Mouse (Mus musculus): ENCODE measurements around the gene Asb17.

Asb17 gene

DNA sequence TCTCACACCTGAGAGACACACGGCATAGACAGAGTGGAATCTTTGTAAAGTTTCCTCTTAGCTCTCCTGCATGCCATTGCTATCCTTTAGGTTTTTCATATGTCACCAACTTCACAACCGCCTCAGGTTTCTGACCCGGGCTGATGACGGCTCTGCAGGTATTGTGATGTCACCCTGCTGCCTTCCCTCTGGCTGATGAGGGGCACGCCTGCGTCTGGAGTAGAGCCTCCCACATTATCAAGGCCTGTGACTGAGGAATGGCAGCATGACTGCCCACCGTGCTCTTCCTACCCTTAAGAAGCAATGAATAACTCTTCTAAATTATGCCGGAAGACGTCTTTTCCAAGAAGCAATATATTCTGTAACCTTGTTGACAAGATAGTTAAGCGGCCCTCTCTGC, at the start of gene Asb17:
TSS of gene Asb17 (plus strand) at position 180 of the 400 bp plus-strand sequence.
- DNase-seq, result peak; percentile 80

DNA sequence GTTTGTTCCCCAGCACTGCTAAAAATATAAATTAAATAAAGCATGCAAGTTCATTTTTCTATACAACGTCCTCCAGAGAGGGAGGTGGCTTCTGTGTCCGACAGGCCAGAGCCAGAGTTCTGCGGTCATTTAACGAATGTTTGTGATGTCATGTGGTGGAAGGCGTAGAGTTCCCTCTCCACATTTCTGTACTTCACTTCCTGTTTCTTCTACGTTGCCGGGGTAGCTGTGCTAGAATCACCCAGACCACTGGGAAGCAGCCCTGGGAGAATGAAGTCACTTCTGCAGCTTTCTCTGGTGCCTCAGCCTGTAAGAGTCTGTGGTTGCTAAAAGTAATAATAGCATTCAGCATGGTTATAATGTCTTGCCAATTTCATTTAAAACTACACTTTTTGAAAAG, 46.4 kb upstream of the Asb17 start:
- peak; percentile 86 for DNase-seq

DNA sequence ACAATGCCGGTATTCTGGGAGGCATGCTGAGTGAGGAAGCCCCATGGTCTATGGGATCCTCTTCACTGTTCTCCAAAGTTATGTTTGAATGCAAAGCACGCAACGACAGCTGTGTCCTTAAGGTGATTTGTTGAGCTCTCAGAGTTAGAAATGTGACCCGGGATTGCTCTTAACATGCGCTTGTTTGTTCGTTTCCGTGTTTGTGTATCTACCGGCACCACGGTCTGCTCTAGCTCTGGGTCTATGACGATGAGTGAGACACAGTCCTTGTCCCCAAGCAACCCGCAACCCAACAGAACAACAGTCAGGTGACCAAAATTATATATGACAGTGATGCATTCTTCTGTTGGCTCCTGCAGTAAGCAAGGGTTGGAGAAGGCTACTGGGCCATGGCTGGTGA, 44.4 kb upstream of the Asb17 start:
- peak; percentile 66 for DNase-seq

DNA sequence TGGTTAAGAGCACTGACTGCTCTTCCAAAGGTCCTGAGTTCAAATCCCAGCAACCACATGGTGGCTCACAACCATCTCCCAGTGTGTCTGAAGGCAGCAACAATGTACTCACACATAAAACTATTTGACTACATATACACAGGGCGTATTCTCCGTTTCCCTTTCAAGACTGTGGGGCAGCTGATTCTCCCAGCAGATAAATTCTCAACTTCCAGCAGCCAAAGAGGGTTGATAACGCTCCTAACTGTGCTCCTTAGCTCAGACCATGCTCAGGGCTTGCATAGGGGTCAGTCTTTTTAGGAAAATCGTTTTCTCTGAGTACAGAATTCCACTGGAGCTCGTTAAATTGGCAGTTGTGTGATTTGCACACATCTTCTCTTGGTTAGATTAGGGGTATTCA, 43.3 kb upstream of the Asb17 start:
- peak; percentile 58 for DNase-seq

DNA sequence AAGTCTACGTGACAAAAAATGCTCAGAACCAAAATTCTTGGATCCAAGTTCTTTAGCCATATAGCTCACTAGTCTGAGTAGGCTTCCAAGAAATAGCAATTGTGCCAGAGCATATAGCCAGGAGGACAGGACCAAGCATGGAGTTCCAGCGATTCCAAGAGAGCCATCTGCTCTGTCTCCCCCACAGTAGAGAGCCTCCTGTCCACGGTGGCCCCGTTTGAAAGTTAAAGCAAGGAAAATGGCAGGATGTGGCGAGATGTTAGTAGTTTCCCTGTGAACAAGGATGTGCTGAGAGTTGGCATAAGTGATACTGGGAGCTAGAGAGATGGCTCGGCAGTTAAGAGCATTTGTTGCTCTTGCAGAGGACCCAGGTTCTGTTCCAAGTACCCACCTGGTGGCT, 42.5 kb upstream of the Asb17 start:
- DNase-seq, result peak; percentile 70

DNA sequence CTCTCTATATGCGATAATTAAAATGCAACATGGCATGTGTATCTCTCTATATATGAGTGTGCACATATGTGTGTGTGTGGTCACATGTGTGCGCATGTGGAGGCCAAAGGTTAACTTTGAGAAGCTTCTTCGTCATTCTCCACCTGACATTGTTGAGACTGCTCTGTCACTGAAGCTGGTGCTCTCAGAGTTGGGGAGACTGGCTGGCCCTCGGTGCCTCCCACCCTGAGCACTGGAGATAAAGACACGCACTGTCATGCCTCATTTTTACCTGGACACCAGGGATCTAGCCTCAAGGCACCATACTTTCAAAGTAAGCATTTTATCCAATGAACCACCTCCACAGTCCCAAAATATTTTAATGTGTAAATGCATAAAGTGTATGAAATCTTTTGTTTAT, 41.4 kb upstream of the Asb17 start:
- DNase-seq, result peak; percentile 64

DNA sequence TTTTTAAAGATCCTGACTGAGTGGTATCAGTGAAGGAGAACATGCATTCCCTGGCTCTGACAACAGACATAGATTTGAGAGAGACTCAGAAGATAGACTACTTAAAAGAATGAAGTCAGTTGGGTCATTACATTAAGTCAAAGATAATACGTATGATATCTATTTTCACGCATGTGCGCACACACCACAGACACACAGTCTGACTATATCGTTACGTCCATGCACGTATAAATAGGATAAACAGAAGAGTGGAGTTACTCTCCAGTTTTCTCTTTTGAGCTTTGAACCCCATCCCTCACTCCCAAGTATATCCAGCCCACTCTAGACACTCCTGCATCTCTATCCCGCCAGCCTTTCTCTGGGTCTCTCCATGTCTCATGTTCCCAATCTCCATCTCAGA, 40.0 kb upstream of the Asb17 start:
- no peak for DNase-seq

DNA sequence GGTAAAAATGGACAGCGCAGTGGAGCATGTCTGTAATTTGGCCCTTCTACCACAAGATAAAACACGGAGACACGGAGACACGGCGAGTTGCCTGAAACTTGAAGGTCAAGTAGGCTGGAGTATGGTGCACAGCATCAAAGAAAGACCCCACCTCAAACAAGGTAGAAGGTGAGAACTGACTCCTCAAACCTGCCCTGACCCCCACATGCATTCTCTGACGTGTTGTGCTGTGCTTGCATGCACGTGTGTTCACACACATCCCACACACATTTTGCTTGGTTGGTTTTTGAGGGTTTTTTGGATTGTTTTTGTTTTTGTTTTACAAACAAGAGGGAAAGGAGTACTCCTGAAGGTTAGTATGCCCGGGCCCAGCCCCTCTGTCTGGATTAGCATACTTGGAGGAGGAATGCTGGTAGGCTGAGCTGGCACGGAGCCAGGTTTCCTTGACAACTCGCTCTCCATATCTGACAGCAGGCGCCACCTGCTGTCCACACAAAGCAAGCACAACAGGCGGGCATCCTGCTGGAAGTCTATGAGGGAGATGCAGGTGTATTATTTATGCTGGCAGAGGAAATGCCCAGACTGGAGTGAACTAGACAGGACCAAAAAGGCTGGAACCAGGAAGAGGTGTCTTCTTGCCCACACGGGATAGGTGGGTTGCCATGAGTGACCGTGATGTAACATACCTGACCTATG, 37.8 kb upstream of the Asb17 start:
- peak; percentile 96 for DNase-seq

DNA sequence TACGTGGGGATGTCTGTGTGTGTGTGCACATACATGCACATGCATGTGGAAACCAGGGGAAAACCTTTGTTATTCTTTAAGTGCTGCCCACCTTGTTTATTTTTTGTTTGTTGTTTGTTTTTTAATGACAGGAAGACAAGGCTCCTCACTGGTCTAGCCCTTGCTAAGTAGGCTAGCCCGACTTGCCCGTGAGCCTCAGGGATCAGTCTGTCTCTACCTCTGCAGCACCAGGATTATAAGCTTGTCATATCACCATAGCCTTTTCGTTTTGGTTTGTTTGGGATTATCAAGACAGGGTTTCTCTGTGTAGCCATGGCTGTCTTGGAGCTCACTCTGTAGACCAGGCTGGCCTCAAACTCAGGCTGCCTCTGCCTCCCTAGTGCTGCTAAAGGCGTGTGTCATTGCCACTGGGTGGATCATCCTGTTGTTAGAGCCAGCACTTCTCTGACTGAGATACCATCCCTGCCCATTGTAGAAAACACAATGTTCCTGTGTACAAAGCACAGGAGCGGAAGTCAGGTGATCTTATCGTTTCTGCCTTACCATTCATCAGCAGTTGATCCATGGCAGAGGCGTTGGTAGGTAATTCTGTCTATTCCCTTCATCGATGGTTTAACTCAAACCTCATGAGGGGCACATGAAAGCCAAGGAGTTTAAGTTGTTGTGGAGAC, 37.1 kb upstream of the Asb17 start:
- no peak for DNase-seq

DNA sequence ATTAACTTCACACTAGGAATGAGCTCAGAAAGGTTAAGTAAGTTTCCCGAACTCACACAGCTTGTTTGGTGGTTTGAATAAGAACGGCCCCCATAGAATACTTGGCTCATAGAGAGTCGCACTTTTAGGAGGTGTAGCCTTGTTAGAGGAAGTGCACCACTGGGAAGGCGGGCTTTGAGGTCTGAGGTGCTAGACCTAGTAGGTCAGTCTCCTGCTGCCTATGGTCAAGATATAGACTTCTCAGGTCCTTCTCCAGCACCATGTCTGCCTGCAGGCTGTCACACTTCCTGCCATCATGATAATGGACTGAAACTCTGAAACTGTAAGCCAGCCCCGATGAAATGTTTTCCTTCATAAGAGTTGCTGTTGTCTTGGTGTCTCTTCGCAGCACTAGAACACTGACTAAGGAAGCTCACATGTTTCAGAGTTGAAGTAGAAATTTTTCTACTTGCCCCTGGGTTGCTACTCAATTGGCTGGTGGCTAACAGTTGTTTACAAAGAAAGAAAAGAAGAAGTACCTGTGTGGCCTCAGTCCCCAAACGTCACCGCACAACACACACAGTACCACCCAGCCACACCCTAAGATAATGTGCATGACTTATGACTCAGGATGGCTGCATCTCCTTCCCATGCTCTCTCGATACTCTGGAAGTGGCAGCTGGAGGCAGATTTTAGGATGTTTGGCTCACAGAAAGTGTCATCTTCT, 36.4 kb upstream of the Asb17 start:
- DNase-seq, result no peak

DNA sequence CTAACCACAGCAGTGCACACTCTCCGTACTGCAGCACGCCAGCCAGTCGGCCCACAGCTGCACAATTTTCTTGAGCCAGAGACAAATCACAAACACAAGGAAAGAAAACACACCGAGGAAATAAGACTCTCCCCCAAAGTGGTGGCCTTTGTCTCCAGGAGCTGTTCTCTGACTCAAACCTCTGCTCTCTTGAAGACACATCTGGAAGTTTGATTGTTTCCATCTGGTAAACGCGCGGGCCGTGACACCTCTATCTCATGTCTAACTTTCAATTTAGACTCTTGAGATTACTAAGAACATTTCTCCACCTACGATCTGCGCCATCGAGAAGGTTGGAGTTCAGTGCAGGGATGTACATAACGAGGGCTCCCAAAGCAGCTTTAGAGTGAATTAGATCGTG, 35.6 kb upstream of the Asb17 start:
- no peak for DNase-seq

DNA sequence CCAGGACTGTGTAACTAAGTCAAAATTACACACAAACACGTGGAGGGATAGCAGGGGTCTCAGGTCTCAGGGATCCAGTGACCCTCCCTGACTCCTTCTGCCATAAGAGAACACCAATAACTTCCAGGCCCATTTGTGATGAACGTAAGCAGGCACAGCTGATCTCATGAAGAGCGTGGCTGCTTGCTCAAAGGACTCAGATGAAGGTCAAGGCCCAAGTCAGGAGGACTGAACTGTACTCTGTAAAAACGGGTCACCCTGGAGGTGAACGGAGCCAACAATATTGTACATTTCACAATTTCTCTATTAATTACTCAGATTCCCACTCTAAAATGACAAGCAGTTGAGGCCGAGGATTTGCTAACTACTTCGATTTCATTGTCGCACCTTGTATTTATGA, 30.0 kb upstream of the Asb17 start:
- DNase-seq, result no peak

DNA sequence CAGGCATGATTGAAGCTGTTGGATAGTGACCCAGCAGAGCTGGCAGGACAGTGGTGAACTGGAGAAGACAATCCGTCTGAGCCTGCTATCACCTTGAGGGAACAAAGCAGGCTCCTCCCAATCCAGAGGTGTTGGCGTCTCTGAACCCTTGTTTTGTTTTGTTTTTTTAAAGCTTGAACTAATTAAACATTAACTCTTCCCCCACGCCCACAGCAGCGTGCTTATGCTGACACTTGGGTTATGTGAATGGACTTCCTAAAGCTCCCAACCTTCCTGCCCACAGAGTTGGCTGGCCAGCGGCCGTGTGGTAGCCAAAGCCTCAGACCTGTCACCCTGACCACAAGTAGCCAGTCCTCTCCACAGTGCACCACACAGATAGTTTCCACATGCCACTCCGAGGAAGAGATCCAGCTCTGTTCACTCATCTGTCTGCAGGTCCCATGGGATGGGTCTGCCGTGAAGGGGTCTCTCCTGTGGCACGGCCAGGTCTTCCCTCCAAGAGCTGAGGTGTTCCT, 26.6 kb upstream of the Asb17 start:
- no peak for DNase-seq

DNA sequence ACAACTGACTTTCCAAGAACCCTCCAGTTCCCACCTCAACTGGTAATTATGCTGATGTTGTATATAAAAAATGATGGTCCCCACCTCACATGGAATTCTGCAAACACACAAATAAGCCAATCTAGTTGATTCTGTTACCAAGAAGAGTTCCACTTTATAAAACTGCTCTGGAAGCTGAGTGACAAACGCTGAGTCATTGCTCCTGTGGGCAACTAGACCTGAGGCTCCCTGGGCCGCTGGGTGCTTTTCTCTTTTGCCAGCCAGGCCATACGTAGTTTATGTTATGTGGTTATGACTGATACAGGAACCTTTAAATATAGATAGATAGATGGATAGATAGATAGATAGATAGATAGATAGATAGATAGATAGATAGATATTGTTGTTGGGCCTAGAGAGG, 25.3 kb upstream of the Asb17 start:
- peak; percentile 53 for DNase-seq

DNA sequence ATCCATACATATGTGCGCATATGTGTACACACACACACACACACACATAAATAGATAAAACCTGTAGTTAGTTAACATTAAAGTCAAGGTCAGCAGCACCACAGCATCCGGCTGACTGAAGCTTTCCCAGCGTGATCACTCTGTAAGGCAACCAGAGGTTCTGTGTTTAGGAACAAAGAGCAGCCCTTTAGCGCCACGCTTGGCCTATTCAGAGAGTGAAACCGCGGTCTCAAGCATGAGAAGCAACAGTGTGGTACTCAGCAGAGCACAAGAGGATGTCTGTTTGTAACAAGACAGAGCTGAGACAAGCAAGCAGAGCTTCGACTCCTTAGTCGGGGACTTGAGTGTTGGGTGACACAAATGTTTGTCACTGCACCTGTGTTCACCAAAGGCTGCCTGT, 24.6 kb upstream of the Asb17 start:
- no peak for DNase-seq

DNA sequence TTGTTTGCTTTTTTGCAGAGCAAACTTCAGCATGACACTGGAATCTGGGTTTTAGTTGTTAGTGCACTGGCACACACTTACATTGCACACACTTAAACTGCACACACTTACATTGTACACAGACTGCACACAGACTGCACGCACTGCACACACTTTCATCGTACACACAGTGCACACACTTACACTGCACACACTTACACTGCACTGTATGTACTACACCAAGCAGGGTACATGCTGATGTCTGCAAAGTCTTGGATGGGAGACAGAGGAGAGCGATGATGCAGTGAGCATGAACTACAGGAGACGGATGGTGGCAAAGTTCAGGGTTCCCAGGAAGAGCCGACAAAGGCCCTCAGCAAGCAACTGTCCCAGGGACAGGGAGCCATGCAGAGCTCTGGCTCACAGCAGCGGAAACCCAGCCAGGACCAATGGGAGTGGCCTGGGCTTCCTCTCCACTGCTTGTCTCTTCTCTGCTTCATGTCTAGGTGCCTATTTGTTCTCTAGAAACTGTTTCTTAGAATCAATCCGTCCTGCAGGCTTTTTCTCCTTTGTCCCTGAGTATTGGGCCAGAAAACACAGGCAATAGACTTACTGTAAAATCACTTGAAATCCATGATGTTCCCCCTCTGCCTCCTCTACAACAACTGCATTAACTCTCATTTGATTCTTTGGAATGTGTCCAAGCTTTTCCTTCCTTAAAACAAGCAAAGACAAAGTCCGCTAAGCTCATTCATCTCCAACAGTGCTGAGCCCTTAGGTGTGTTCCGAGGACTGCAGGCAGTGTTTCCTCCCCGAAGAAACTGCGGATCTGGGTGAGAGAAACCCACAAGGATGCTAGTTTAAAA, 20.1 kb upstream of the Asb17 start:
- DNase-seq, result no peak

DNA sequence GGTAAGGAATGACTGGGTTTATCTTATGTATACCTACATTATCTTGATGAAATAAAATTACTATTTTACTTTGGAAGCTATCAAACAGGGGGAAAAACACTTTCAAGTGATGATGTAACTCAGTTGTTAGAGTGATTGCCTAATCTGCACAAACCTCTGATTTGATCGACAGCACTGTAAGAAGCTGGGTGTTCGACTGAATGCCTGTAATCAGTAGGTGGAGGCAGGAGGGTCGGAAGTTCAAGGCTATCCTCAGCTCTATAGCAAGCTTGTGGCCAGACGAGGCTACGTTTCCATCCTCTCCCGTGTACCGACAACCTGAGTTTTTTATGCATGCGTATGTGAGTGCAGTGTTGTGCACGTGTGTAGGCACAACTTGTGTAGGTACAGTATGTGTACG, 18.8 kb upstream of the Asb17 start:
- DNase-seq, result no peak

DNA sequence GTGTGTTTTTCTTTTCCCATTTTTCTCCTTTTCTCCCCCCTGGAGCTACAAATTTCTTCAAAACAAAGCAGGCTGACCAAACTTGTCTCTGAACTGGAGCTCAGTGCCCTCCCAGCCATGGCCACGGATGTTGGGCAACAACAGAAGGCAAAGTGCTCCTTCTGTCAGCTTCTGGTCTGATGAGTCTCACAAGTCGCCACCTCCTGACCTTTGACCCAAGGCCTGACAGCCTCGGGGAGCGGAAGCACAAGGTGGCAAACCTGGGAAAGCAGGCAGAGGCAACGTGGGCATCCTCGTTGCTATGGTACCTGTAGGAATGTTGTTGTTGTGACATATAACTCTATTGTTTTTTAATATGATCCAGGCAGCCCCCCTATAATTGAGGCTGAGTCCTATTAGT, 17.4 kb upstream of the Asb17 start:
- peak; percentile 79 for DNase-seq

DNA sequence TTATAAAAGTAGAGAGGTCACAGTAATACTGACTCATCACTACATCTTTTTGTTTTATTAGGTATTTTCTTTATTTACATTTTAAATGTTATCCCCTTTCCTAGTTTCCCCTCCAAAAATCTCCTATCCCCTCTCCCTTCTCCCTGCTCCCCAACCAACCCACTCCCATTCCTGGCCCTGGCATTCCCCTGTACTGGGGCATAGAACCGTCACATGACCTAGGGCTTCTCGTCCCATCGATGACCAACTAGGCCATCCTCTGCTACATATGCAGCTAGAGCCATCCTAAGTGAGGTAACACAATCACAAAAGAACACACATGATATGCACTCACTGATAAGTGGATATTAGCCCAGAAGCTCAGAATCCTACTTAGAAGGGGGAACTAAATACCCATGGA, 14.2 kb upstream of the Asb17 start:
- peak; percentile 64 for DNase-seq

DNA sequence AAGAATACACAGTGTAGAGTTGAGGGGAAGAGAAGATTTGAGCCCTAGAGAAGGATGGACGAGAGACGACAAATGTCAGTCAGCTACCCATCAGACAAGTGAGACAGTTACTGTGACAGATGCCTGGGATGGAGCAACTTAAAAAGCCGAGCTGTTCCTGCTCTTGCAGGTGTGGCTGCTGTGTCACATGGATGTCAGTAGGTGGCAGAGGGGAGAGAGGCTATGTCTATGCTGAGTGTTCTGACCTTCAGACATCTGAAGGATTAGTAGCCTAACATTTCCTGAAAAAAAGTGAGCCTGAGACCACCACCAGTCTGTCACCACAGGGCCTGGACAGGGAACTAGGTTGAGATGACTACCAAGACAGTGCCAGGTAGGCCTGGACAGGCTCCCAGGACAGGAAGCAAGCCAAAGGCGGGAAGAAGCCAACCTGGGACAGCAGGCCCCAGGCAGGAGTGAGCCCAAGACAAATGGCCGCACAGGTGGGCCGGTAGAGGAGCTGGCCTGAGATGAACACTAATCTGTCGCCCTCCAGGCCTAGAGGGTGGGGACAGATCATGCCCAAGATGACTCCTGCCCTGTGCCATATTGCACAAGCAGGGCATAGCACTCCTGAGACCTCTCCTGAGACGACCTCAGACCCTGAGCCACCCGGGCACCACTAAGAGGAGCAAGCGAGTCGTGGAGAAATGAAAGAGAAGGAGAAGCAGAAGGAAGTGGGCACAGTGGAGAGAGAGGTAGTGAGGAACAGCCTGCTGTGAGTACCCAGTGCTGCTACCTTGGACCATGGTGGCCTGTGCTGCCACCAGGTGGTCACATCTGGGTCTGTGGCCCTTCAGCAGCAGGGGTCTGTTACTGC, 12.8 kb upstream of the Asb17 start:
- peak; percentile 35 for DNase-seq

DNA sequence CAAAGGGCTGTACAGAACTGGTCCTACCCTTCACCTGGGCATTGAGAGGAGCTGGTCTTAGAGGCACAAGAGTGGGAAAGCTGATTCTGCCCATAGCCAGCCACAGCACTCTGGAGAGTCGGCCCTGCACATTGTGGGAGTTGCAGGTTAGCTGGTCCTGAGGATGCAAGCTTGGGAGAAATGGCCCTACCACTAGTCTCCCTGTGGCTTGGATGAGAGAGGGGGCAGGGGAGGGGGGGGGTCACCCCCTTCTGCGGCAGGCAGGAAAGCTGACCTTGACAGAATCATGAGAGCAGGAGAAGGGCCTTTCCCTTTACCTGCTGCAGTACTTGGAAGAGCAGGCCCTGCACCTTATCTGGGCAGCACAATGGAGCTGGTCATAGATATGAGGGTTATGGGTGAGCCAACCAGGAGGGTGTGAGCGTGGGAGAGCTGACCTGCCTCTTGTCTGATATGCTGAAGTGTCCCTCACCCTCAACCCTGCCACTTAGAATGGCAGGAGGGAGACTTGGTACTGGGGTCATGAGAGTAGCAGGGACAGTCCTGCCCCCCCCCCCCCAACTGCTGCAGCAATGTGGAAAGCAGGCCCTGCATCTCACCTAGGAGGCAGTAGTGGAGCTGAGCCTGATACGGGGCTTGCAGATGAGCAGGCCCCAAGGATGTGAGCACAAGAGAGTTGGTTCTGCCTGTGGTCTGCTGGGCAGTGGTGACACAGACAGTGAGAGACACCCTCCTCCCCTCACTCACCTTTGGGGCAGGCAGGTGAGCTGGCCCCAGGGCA, 11.9 kb upstream of the Asb17 start:
- peak; percentile 63 for DNase-seq

DNA sequence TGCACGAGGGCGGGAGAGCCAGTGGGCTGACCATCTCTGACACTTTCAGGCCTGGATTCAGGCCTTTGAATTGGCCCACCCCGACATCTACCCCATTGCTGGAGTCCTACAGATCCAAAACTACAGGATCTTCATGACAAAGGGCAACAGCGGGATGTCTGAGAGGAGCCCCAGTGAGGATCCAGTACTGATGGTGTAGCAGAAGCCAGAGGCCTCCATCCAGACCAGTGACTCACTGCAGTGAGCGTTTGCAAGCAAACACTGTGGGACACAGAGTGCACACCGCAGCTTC, 11.4 kb upstream of the Asb17 start:
- peak; percentile 61 for DNase-seq
